Mouse (Mus musculus): ENCODE results near the gene Thtpa. TPM values are rescaled to one million over a fixed set of nuclear protein-coding genes. Genes with fewer than 3 reads are reported as not detected.

The Thtpa gene
- polyA plus RNA-seq, 1 experiment from 2014 or later = 21.3 TPM

DNA sequence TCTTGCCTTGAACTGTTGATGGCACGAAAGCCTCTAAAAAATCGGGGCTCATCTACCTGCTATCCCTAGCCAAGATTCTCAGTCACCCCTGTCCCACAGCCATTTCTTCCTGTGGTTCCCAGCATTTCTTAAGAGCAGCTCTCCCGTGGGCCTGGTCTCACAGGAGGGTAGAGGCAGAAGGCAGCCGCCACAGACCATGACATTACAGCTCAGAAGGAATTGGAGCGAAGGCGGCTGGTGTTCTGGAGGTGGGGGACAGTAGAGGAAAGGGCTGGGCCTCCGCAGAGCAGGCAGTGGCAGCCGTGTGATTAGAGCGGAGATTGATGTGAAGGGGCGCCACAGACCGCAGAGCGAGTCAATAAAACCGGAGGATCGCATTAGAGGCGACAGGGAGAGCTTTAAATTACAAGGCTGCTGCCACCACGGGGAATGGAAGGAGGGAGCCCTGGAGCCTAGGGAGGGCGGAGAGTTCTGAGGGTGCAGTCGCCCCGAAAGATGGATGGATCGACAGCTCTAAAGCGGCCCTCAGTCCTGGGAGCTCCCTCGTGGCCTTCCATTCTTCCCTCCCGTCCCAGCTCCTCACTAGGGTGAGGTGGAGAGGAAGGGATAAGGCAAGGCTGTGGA is 16.1 kb upstream of the Thtpa start:
- H3K9ac ChIP-seq = 0 out of 2 replicates have a peak overlapping the region, but pooled peaks have one; percentile 21
- H3K4me2 ChIP-seq = peak overlapping the region; percentile 35
- peaks cover 31% of the 10 kb centered on the region for H3K4me1 ChIP-seq
- H3K9me3 ChIP-seq = no peaks in the 10 kb centered on the region
- no peak for ATAC-seq (ENCODE audit: insufficient number of reproducible peaks, low FRiP score, low TSS enrichment, low read depth)
- H3K4me3 ChIP-seq = peak overlapping the region; percentile 11
- H3K36me3 ChIP-seq = peaks cover 6% of the 10 kb centered on the region; the same call in 1 of the 2 replicates
- H3K27ac ChIP-seq = no peak overlapping the region
- 13% methylated on average over 23 of the region's 23 CpGs for WGBS
- no peaks in the 10 kb centered on the region for H3K27me3 ChIP-seq

DNA sequence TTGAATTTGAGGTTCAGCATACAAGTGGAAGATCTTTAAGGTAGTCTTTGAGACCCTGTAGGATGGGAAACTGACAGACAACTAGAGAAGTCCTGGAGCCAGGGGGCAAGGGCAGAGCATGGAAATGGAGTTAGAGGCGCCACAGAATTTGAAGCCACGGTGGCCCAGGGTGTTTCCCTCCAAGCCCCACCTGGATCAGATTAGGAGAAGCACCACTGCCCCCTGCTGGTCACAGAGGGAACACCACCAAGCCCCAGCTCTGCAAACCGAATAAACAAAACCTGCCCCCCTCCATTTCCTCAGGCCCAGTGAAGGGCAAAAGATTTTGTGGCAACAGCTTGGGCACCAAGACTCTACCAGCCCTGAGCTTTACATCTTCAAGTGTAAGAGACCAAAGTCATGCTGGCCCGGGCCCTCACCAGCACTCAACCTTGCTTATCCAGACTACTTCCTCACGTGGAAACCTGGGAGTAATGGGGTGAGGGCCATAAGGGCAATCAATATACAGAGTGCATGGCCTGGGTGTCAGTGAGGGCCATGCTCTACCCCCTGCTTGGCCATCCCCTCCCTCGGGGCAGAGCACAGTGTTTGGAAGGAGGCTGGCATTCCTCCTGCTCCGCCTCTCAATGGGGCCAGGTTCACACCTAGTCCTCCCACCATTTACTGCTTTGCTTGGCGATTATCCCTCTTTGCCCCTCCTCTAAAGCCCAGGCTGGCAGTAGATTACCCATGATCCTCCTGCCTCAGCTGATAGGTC is 15.2 kb upstream of the Thtpa start:
- H3K4me1 ChIP-seq = peaks cover 31% of the 10 kb centered on the region
- 0 out of 2 replicates have a peak overlapping the region, but pooled peaks have one; percentile 35 for H3K4me2 ChIP-seq
- H3K9ac ChIP-seq = no peak overlapping the region
- 20% methylated on average over 8 of the region's 8 CpGs for WGBS
- no peaks in the 10 kb centered on the region; the same call in 1 of the 2 replicates for H3K36me3 ChIP-seq
- H3K27me3 ChIP-seq = no peaks in the 10 kb centered on the region
- no peak overlapping the region for H3K4me3 ChIP-seq
- H3K9me3 ChIP-seq = no peaks in the 10 kb centered on the region
- ATAC-seq (ENCODE audit: insufficient number of reproducible peaks, low FRiP score, low TSS enrichment, low read depth) = peak; percentile 25; the same call in 1 of the 2 replicates
- H3K27ac ChIP-seq = no peak overlapping the region

DNA sequence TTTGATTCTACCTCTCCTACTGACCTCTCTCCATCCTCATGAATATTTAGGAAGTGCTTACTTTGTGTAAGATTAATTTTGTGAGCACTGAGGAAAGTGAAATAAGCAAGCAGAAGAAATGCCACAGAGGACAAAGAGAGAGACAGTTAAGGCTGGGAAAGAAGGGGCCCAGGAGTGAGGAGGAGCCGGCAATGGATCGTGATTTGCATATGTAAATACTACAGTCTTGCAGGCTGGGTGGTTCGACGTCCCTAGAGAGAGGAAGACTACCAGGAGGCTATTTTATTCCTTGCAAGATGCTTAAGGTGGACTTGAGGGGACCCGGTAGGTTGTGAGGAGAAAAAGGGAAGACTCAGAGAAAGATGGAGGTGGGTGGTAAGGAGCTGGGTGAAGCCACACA is 13.5 kb upstream of the Thtpa start:
- WGBS = 29% methylated on average over 5 of the region's 5 CpGs
- H3K4me3 ChIP-seq = no peak overlapping the region
- no peak overlapping the region for H3K4me2 ChIP-seq
- H3K27me3 ChIP-seq = no peaks in the 10 kb centered on the region
- H3K9ac ChIP-seq = no peak overlapping the region
- H3K9me3 ChIP-seq = no peaks in the 10 kb centered on the region
- peaks cover 27% of the 10 kb centered on the region for H3K4me1 ChIP-seq
- no peak overlapping the region for H3K27ac ChIP-seq
- ATAC-seq (ENCODE audit: insufficient number of reproducible peaks, low FRiP score, low TSS enrichment, low read depth) = no peak
- no peaks in the 10 kb centered on the region for H3K36me3 ChIP-seq

DNA sequence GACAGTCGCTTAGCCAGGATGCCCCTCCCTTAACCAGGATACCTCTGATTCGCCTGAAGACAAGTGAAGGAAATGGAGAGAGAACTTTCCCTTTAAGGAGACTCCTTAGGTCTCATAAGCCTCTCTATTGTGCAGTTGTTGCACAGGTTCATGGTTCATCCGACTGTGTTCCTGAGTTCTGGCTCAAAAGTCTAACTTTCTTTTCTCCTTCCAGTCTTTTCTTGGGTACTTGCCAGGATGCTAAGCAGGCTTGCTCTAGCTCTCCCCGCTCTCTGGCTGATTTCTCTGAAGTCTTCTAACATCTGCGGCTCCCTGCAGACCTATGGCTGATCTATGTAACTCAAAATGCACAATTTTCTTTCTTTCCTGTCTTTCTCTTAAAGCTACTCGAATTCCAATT is 11.1 kb upstream of the Thtpa start:
- no peak overlapping the region for H3K4me3 ChIP-seq
- no peaks in the 10 kb centered on the region for H3K27me3 ChIP-seq
- no peaks in the 10 kb centered on the region for H3K36me3 ChIP-seq
- WGBS = 61% methylated on average over 6 of the region's 6 CpGs
- H3K9ac ChIP-seq = no peak overlapping the region
- no peak overlapping the region for H3K4me2 ChIP-seq
- no peaks in the 10 kb centered on the region for H3K9me3 ChIP-seq
- ATAC-seq (ENCODE audit: insufficient number of reproducible peaks, low FRiP score, low TSS enrichment, low read depth) = no peak
- peaks cover 13% of the 10 kb centered on the region for H3K4me1 ChIP-seq
- H3K27ac ChIP-seq = no peak overlapping the region

DNA sequence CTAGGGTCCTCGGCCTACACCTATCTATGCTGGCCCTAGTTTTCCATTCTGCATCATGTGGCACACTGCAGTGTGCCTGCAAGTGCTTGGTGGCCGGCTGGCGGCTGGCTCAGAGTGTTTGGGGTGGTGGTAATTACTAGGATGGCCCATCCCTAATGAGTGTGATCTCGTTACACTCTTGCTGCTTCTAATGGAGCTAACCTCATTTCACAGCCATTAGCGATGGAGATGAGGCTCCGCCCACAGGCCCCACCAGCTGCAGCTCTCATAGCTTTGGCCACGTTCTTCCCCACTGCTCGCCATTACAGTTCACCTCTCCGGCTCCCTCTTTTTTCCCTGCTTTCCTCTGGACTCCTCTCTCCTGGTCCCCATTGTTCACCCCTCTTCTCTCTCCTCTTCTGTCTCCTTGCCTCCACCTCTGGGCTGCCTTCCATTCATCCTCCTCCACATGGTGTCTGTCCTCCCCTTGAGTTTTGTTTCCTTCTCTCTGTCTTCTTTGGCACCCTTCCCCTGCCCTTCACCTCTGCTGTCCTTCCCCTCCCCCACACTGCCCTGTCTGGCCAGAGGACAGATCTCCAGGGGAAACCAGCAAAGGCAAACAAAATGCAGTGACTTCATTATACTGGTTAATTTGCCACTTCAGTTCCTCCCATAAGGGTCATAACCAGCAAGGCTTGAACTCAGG is 9.1 kb upstream of the Thtpa start:
- H3K4me2 ChIP-seq = no peak overlapping the region
- no peaks in the 10 kb centered on the region for H3K9me3 ChIP-seq
- no peak for ATAC-seq (ENCODE audit: insufficient number of reproducible peaks, low FRiP score, low TSS enrichment, low read depth)
- peaks cover 6% of the 10 kb centered on the region for H3K4me1 ChIP-seq
- no peak overlapping the region for H3K4me3 ChIP-seq
- H3K36me3 ChIP-seq = no peaks in the 10 kb centered on the region
- H3K27me3 ChIP-seq = no peaks in the 10 kb centered on the region
- no peak overlapping the region for H3K27ac ChIP-seq
- 44% methylated on average over 9 of the region's 9 CpGs for WGBS
- H3K9ac ChIP-seq = no peak overlapping the region

DNA sequence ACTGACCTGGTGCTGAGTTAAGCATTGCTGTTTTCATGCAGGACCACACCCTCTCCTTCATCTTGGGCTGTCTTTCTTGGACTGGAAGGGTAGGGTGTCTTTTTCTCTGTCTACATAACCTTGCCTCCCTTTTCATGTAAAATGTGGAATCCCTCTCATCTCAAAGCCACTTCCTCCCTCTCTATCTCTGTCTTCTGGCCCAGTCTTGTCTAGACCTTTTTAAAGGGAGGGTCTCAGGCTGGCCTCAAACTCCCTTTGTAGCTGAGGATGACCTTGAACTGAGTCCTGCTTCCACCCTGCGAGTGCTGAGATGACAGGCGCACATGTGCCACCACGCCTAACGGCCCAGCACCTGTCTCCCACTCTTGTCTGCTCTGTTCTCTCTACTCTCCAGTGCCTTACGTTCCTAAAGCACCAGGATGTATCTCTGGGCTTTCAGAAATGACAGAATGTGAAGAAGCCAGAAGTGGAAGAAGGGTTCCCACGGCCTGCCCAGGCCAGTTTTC is 8.5 kb upstream of the Thtpa start:
- no peak overlapping the region for H3K4me3 ChIP-seq
- no peak overlapping the region for H3K27ac ChIP-seq
- ATAC-seq (ENCODE audit: insufficient number of reproducible peaks, low FRiP score, low TSS enrichment, low read depth) = no peak
- no peak overlapping the region for H3K4me2 ChIP-seq
- no peak overlapping the region for H3K9ac ChIP-seq
- 82% methylated on average over 6 of the region's 6 CpGs for WGBS
- H3K27me3 ChIP-seq = no peaks in the 10 kb centered on the region
- H3K4me1 ChIP-seq = peaks cover 10% of the 10 kb centered on the region
- no peaks in the 10 kb centered on the region for H3K9me3 ChIP-seq
- no peaks in the 10 kb centered on the region for H3K36me3 ChIP-seq

DNA sequence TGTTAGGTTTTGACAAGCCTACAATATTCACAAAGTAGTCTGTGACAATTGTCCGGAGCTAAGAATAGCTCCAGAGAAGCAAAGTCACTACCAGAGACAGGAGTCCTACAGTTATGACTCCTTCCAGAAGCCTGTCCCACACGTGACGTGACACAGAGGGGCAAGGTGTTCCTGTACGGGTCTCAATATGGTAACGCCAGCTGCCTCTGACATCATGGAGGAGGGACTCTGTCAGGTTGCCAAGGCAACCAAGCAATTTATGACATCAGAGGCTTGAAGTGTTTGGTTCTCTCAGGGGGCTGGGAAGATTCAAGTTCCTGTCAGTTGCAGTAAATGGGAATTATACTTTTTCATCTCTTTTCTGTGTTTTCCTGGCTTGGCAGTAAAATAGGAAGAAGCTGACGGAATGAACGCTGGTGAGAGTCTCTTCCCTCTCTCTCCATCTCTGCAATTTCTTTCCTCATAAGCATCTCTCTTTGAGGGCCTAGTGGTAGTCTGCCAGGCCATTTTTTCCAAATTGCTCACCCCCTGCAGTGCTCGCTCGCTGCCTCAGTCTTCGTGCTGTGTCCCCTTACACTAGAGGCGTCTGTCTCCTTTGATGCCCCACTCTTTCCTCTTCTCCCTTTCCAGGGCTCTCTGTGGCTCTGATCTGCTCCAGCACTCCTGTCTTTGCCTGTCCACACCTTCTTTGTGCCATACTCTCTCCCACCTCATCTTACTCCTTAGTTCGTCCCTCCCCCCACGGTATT is 5.2 kb upstream of the Thtpa start:
- no peaks in the 10 kb centered on the region for H3K27me3 ChIP-seq
- no peak overlapping the region for H3K4me2 ChIP-seq
- peaks cover 17% of the 10 kb centered on the region for H3K4me1 ChIP-seq
- H3K36me3 ChIP-seq = no peaks in the 10 kb centered on the region
- no peaks in the 10 kb centered on the region for H3K9me3 ChIP-seq
- no peak overlapping the region for H3K4me3 ChIP-seq
- 50% methylated on average over 13 of the region's 13 CpGs for WGBS
- H3K27ac ChIP-seq = no peak overlapping the region
- ATAC-seq (ENCODE audit: insufficient number of reproducible peaks, low FRiP score, low TSS enrichment, low read depth) = no peak
- no peak overlapping the region for H3K9ac ChIP-seq

DNA sequence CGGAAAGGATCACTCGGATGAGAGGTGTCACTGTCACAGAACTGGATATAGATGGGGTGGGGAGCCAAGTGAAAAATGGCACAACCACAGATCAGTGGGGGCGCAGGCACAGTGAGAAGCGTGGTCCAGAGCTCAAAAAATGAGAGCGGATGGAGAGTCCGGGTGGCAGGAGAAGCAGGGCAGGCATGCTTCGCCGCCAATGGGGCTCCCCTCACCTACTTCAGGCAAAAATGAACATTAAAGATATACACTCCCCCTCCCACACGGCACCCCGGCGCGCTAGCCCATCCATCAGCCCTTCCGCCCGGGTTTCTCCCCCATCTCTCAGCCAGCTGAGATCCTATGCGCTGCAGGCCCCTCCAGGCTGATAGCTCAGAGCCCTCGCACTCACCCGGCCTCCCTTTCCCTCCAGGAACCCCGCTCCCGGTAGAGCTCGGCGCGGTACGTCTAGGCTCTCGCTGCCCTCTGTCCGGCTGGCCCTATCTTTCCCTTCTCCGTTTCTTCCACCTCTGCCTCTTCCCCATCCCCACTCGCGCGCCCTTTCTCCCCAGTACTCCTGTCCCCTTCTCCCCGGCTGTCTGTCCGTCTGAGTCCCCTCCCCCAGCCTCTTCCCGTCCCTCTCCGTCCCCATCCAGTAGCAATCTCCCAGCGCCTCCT is 3.2 kb upstream of the Thtpa start:
- H3K27me3 ChIP-seq = no peaks in the 10 kb centered on the region
- H3K27ac ChIP-seq = peak overlapping the region; percentile 73
- 4% methylated on average over 34 of the region's 34 CpGs for WGBS
- H3K4me3 ChIP-seq = peak overlapping the region; percentile 59
- no peak for ATAC-seq (ENCODE audit: insufficient number of reproducible peaks, low FRiP score, low TSS enrichment, low read depth)
- H3K9me3 ChIP-seq = no peaks in the 10 kb centered on the region
- no peaks in the 10 kb centered on the region for H3K36me3 ChIP-seq
- peaks cover 27% of the 10 kb centered on the region for H3K4me1 ChIP-seq
- peak overlapping the region; percentile 66 for H3K4me2 ChIP-seq
- H3K9ac ChIP-seq = peak overlapping the region; percentile 60

DNA sequence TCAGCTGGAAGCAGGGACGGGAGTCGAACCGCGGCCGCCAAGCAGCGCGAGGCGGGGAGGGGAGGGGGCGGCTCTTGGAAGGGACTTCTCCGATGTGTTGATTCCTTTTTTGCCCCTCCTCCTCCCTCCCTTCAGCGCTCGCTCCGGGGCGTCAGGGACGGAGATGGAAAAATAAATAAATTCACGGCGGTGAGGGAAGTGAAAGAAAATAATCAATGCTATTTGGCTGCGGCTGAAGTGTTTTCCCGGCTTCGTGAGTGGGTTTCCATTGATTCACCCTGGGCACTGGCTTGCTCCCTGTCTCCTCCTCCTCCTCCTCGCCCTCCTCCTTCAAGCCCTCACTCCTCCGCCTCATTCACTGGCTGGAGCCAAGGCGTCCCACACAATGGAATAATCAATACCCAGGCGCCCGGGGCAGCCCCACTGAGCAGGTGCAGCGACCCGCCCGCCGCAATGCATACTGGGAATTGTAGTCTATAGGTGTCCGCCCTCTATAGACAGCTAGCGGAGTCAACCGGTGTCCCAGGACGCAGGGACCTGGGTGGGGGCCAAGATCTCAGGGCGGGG is 2.5 kb upstream of the Thtpa start, which contains the start of gene Zfhx2:
Zfhx2 (minus strand) TSS at position 314 of the 567 bp plus-strand sequence.
- H3K27ac ChIP-seq = peak within 1 kb of the TSS; percentile 73
- H3K4me3 ChIP-seq = peak within 1 kb of the TSS; percentile 59
- no peaks in the 10 kb centered on the region for H3K36me3 ChIP-seq
- H3K4me2 ChIP-seq = peak within 1 kb of the TSS; percentile 66
- no peaks in the 10 kb centered on the region for H3K27me3 ChIP-seq
- peak within 1 kb of the TSS; percentile 60 for H3K9ac ChIP-seq
- peak; percentile 89 for ATAC-seq (ENCODE audit: insufficient number of reproducible peaks, low FRiP score, low TSS enrichment, low read depth)
- H3K4me1 ChIP-seq = peaks cover 34% of the 10 kb centered on the region
- 1% methylated on average over 33 of the region's 34 CpGs for WGBS
- H3K9me3 ChIP-seq = no peaks in the 10 kb centered on the region

DNA sequence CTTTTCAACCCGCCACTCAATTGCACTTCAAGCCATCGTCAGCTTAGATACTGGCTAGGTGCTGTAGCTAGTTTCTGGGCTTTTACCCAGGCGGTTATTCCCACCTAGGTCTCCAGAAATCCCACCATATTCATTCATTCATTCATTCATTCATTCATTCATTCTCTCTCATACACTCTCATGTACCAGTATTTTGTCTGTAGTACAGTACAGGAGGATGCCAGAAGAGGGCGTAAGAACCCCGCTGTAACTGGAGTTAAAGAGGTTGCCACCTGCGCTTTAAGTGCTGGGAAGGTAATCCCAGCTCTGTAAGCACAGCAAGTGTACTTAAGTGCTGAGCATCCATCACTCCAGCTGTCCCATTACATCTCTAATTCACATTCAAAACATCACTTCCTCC is 657 bp upstream of the Thtpa start:
- H3K9ac ChIP-seq = no peak overlapping the region
- H3K4me1 ChIP-seq = peaks cover 35% of the 10 kb centered on the region
- H3K4me2 ChIP-seq = no peak overlapping the region
- no peaks in the 10 kb centered on the region for H3K9me3 ChIP-seq
- peaks cover 18% of the 10 kb centered on the region for H3K36me3 ChIP-seq
- 40% methylated on average over 6 of the region's 6 CpGs for WGBS
- H3K27ac ChIP-seq = no peak overlapping the region
- no peaks in the 10 kb centered on the region for H3K27me3 ChIP-seq
- ATAC-seq (ENCODE audit: insufficient number of reproducible peaks, low FRiP score, low TSS enrichment, low read depth) = no peak
- no peak overlapping the region for H3K4me3 ChIP-seq

DNA sequence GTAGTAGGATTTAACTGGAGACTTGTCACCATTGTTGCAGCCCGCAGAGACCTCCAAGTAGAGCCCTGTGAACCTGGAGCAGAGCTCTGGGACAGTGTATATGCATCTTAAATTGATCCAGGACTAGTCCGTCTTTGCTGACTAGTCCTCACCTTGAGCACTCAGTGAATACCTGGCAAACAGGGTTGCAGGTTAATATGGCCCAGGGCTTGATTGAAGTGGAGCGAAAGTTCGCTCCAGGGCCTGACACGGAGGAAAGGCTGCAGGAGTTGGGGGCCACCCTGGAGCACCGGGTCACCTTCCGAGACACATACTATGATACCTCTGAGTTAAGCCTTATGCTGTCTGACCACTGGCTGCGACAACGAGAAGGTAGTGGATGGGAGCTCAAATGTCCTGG is 679 bp downstream of the Thtpa start:
- Histone ChIP-seq H3K9me3 (no peaks in the 10 kb centered on the region), H3K9ac (peak overlapping the region; percentile 56), H3K27ac (peak overlapping the region; percentile 83), H3K4me2 (peak overlapping the region; percentile 80), H3K36me3 (peaks cover 30% of the 10 kb centered on the region), H3K4me3 (peak overlapping the region; percentile 74), H3K27me3 (no peaks in the 10 kb centered on the region), H3K4me1 (peaks cover 29% of the 10 kb centered on the region)
- ATAC-seq (ENCODE audit: insufficient number of reproducible peaks, low FRiP score, low TSS enrichment, low read depth) = no peak
- 45% methylated on average over 9 of the region's 9 CpGs for WGBS
